Mouse (Mus musculus) bone marrow, adult 2 months (tissue): Measurements from ENCODE around the gene Eaf2. TPM values are rescaled to one million over a fixed set of nuclear protein-coding genes. Genes with fewer than 3 reads are reported as not detected.

Experiments used
- H3K27ac ChIP-seq: fragments of 200-500 bp; 2 replicates; pipeline ENCODE4 v1.5.1; 2012; ENCODE audit warnings: low read depth, mild to moderate bottlenecking, control low read depth, inconsistent platforms, low read length; ENCODE audit not compliant: control insufficient read depth, poor library complexity, insufficient read depth
- H3K4me1 ChIP-seq: fragments of 200-500 bp; 2 replicates; pipeline ENCODE4 v1.6.1; 2011; ENCODE audit warnings: low read length; ENCODE audit not compliant: control insufficient read depth, insufficient read depth
- H3K4me3 ChIP-seq: fragments of 200-500 bp; replicated peaks from 2 replicates; pipeline ENCODE3; 2011; ENCODE audit warnings: mild to moderate bottlenecking, low read depth, low read length, control low read depth; ENCODE audit not compliant: control insufficient read depth
- CTCF ChIP-seq: fragments of 200-500 bp; IDR thresholded peaks from 2 replicates; pipeline ENCODE4 v1.5.1; 2011; ENCODE audit warnings: low read length, control low read depth; ENCODE audit not compliant: control insufficient read depth, insufficient read depth
- POLR2A ChIP-seq: fragments of 200-500 bp; IDR thresholded peaks from 2 replicates; pipeline ENCODE4 v1.6.1; 2011; ENCODE audit warnings: low read depth, mild to moderate bottlenecking, control low read depth, low read length, borderline replicate concordance; ENCODE audit not compliant: control insufficient read depth
- WGBS: fragments of 180-500 bp; shearing (Covaris S2); methylation state at CpG from one replicate; pipeline ENCODE4 v1.1.7; 2018; 5-methylcytosine and 5-hydroxymethylcytosine counted together
- polyA plus RNA-seq: library from polyadenylated mRNA; stranded (reverse); fragments of >200 nt; gene quantifications from 2 replicates; pipeline ENCODE4 v1.2.4, GENCODE M21; 2011; ENCODE audit warnings: low replicate concordance; ENCODE audit not compliant: missing spikeins, insufficient read depth, insufficient read length

The Eaf2 gene
- polyA plus RNA-seq, 1 experiment = 9.2 TPM

- WGBS = 7% methylated on average over 11 of the region's 11 CpGs
- Histone ChIP-seq H3K4me3 (peak overlapping the region; percentile 97), H3K27ac (no peak overlapping the region), H3K4me1 (no peaks in the 10 kb centered on the region)
- TF ChIP-seq CTCF = no peak
- no peak for TF ChIP-seq POLR2A
Observed at GRCm38 (mm10) chr16:36827611-36828053, 47.2 kb downstream of the Eaf2 start.

GRCm38 (mm10) chr16:36821474-36821873, 53.3 kb downstream of the Eaf2 start:
- Histone ChIP-seq H3K27ac (no peak overlapping the region), H3K4me3 (no peak overlapping the region), H3K4me1 (no peaks in the 10 kb centered on the region; the same call in 1 of the 2 replicates)
- WGBS = 2% methylated on average over 3 of the region's 3 CpGs
- TF ChIP-seq POLR2A (no peak), CTCF (no peak)

DNA sequence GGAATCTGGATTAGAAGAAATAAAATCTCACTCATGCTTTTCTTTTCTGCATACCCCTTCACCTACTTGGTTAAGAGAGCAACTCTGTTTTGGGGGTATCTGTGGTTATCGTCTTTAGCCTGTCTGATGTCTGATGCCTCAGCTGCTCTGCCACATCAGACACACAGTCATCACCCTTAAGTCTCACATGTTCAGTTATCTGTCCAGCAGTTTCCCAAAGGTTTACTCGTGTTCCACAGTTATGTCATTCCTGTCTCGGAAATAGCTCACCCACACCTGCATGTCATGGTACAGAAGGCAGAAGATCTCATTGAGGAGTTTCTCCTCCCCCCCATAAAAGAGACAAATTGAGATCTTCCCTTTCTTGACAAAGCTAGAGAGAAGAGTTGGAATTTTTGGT, 54.1 kb downstream of the Eaf2 start:
- no peak for TF ChIP-seq POLR2A
- TF ChIP-seq CTCF = no peak
- WGBS = 72% methylated on average over 3 of the region's 3 CpGs
- Histone ChIP-seq H3K4me1 (no peaks in the 10 kb centered on the region; the same call in 1 of the 2 replicates), H3K27ac (no peak overlapping the region), H3K4me3 (no peak overlapping the region)

DNA sequence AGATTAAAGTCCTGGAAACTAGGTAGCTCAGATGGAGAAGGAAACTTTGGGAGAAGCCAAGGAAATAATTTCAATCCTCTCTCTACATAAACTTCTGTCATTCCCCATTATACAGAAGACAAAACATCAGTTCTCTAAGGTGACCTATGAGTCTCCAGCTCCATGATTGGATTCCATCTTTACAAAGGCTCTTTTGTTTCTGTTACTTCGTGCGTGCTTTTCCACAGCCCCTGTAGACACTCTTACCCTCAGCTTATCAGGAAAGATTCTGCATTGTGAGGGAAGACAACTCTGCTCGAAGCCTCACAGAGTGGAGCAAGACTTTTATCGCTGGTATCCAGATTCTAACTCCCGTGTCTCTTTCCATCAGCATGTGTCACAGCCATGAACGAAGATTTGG, 54.8 kb downstream of the Eaf2 start:
- no peaks in the 10 kb centered on the region; the same call in 1 of the 2 replicates for H3K4me1 ChIP-seq
- TF ChIP-seq POLR2A = no peak
- TF ChIP-seq CTCF = no peak
- 84% methylated on average over 6 of the region's 6 CpGs for WGBS
- no peak overlapping the region for H3K4me3 ChIP-seq
- H3K27ac ChIP-seq = no peak overlapping the region

GRCm38 (mm10) chr16:36817321-36817926, 57.4 kb downstream of the Eaf2 start:
- peak; percentile 31; the same call in 1 of the 2 replicates for TF ChIP-seq CTCF
- TF ChIP-seq POLR2A = no peak
- H3K4me1 ChIP-seq = no peaks in the 10 kb centered on the region; the same call in 1 of the 2 replicates
- WGBS = 24% methylated on average over 7 of the region's 7 CpGs
- no peak overlapping the region for H3K4me3 ChIP-seq
- H3K27ac ChIP-seq = no peak overlapping the region

DNA sequence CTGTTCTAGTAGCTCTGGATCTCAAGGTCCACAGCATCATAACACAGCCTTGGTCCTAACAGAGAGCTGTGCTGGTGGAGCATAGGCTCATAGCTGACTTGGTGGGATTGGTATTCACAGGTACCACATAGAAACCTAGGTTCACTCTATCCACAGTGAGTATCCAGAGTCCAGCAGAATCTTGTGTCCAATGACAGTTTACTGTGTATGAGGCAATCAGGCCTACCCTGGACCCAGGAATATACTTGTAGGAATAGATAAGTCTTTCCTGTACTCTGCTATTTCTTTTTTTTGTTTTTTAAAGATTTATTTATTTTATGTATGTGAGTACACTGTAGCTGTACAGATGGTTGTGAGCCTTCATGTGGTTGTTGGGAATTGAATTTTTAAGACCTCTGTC, 57.9 kb downstream of the Eaf2 start:
- TF ChIP-seq CTCF (no peak), POLR2A (no peak)
- no peak overlapping the region for H3K4me3 ChIP-seq
- H3K4me1 ChIP-seq = no peaks in the 10 kb centered on the region; the same call in 1 of the 2 replicates
- no peak overlapping the region for H3K27ac ChIP-seq

GRCm38 (mm10) chr16:36813680-36814079, 61.1 kb downstream of the Eaf2 start:
- 65% methylated on average over 3 of the region's 3 CpGs for WGBS
- no peak overlapping the region for H3K27ac ChIP-seq
- H3K4me3 ChIP-seq = no peak overlapping the region
- TF ChIP-seq POLR2A (no peak), CTCF (no peak)
- no peaks in the 10 kb centered on the region for H3K4me1 ChIP-seq

DNA sequence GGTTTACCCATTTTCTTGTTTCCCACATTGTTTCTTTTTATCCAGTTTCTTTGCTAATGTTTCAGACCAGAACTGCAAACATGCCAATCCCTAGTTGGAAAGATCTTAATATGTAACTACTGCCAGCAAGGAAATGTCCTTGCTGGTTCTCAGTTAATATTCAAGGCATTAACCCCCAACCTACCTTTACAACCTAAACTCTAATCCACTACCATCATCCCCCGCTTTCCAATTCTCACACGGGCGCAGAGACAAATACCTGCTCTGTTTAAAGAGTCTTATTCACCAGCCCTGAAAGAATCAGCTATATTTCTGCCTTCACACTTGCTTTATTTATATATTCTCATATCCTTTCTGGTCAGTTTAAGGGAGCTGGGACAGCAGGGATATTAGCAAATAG, 66.2 kb downstream of the Eaf2 start:
- 83% methylated on average over 3 of the region's 3 CpGs for WGBS
- Histone ChIP-seq H3K4me3 (no peak overlapping the region), H3K27ac (no peak overlapping the region), H3K4me1 (no peaks in the 10 kb centered on the region)
- no peak for TF ChIP-seq CTCF
- TF ChIP-seq POLR2A = no peak

- H3K4me3 ChIP-seq = no peak overlapping the region
- peak; percentile 22; the same call in 1 of the 2 replicates for TF ChIP-seq CTCF
- no peak for TF ChIP-seq POLR2A
- 84% methylated on average over 3 of the region's 3 CpGs for WGBS
- no peaks in the 10 kb centered on the region for H3K4me1 ChIP-seq
- no peak overlapping the region for H3K27ac ChIP-seq
Observed at GRCm38 (mm10) chr16:36802361-36802760, 72.4 kb downstream of the Eaf2 start.
